Mouse (Mus musculus): Measurements from ENCODE around the gene Popdc2.

DNA sequence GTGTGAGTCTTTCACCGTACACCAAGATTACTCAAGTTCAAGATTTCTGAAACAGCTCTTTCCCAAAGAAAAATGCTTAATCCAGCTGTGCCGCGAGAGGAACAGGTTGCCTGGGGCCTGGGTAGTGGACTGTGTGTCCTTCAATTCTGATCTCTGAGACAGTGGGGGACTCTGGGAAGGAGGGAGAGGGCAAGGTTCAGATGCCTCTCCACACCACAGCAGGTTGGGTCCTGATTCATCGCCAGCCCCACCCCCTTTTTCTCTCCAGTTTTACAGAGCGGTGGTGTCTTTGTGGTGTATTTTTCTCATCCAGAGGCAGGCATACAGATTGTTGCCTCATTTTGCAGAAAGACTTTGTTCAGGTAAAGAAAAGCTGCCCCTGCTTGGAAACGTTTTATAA lies 36.3 kb downstream of the Popdc2 start:
- TF ChIP-seq POLR2A (IDR thresholded peaks at IDR 0.05; ENCODE audit: low read depth, low read length) (no peak), CTCF (IDR thresholded peaks at IDR 0.05; ENCODE audit: extremely low read depth, insufficient read depth, insufficient read length, insufficient replicate concordance) (no peak)

Data from spleen, adult 2 months (tissue).